Mouse (Mus musculus) lung, adult 2 months (tissue): ENCODE measurements at regions not wholly inside any gene's neighbourhood (a gene's known extent, or its start where the extent isn't known, plus 50 kb on each side); places are given as distances from the start of the nearest gene placed in this dataset.

ENCODE experiments used
- CTCF ChIP-seq: fragments of 200-500 bp; IDR thresholded peaks from 2 replicates; pipeline ENCODE4 v1.5.1; 2011; ENCODE audit warnings: mild to moderate bottlenecking, low read length, control low read depth; ENCODE audit not compliant: insufficient read depth
- POLR2A ChIP-seq: fragments of 200-500 bp; IDR thresholded peaks from 2 replicates; pipeline ENCODE4 v1.6.1; 2011; ENCODE audit warnings: low read depth, mild to moderate bottlenecking, control low read depth, low read length, borderline replicate concordance; ENCODE audit errors: extremely low read depth

DNA sequence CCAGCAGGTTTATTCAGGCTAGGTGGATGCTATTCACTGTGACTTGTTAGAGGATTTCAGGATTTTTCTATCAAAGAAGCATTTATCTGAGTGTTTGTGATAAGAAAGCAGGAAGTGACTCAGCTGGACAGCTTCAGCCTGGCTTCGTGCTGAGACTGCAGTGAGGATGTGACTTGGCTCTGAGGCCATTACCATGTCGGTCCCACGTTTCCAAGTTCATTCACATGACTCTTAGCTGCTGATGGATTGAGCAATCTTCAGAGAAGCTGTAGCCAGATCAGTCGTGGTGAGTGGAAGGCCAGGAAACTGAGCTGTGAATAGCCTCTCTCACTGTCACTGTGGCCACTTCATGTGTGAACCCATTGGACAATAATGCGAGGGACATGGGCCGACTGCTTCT lies 177.9 kb downstream of the Gm21750 start:
- TF ChIP-seq POLR2A (no peak), CTCF (no peak)
